Mouse (Mus musculus) olfactory bulb, adult 2 months (tissue): ENCODE measurements around the gene H2-Oa. TPM values are rescaled to one million over a fixed set of nuclear protein-coding genes. Genes with fewer than 3 reads are reported as not detected.

Experiments
- H3K27ac ChIP-seq: fragments of 200-500 bp; 2 replicates; pipeline ENCODE4 v1.5.1; 2012; ENCODE audit warnings: low read depth, low read length; ENCODE audit not compliant: insufficient read depth
- H3K4me1 ChIP-seq: fragments of 200-500 bp; 2 replicates; pipeline ENCODE4 v1.6.1; 2012; ENCODE audit warnings: low read length; ENCODE audit not compliant: control insufficient read depth, insufficient read depth
- H3K4me3 ChIP-seq: fragments of 200-500 bp; 2 replicates; pipeline ENCODE4 v1.5.1; 2012; ENCODE audit warnings: mild to moderate bottlenecking, low read depth, low read length, moderate library complexity; ENCODE audit not compliant: insufficient read depth
- CTCF ChIP-seq: fragments of 200-500 bp; IDR thresholded peaks from 2 replicates; pipeline ENCODE4 v1.5.1; 2012; ENCODE audit warnings: low read depth, mild to moderate bottlenecking, low read length, moderate library complexity; ENCODE audit not compliant: insufficient read depth
- POLR2A ChIP-seq: fragments of 200-500 bp; IDR thresholded peaks from 2 replicates; pipeline ENCODE4 v1.6.1; 2012; ENCODE audit warnings: mild to moderate bottlenecking, low read depth, low read length, moderate library complexity; ENCODE audit not compliant: insufficient read depth
- WGBS: fragments of 180-500 bp; shearing (Covaris S2); methylation state at CpG from one replicate; pipeline ENCODE4 v1.1.7; 2018; 5-methylcytosine and 5-hydroxymethylcytosine counted together
- polyA plus RNA-seq: library from polyadenylated mRNA; stranded (reverse); fragments of >200 nt; gene quantifications from 2 replicates; pipeline ENCODE4 v1.2.4, GENCODE M21; 2012; ENCODE audit warnings: low replicate concordance; ENCODE audit not compliant: missing spikeins, insufficient read depth, insufficient read length

Gene H2-Oa
- polyA plus RNA-seq, 1 experiment: not detected

GRCm38 (mm10) chr17:34118873-34119248 is 26.7 kb downstream of the H2-Oa start:
- TF ChIP-seq POLR2A (no peak), CTCF (no peak)
- Histone ChIP-seq H3K4me3 (peak overlapping the region; percentile 65), H3K27ac (peak overlapping the region; percentile 43), H3K4me1 (peaks cover 11% of the 10 kb centered on the region)
- under 1% methylated on average over 38 of the region's 38 CpGs for WGBS

GRCm38 (mm10) chr17:34119249-34120179 is 27.4 kb downstream of the H2-Oa start, which contains the start of gene H2-DMa:
Gene H2-DMa (plus strand): TSS chr17:34119541.
- WGBS: under 1% methylated on average over 96 of the region's 96 CpGs
- peak within 1 kb of the TSS; percentile 74 for H3K4me3 ChIP-seq
- H3K4me1 ChIP-seq: peaks cover 11% of the 10 kb centered on the region
- peak within 1 kb of the TSS; percentile 100 for H3K27ac ChIP-seq
- TF ChIP-seq POLR2A: peak; percentile 99
- no peak for TF ChIP-seq CTCF

GRCm38 (mm10) chr17:34120180-34120723 is 28.1 kb downstream of the H2-Oa start:
- H3K27ac ChIP-seq: peak overlapping the region; percentile 100
- peaks cover 6% of the 10 kb centered on the region for H3K4me1 ChIP-seq
- H3K4me3 ChIP-seq: peak overlapping the region; percentile 74
- TF ChIP-seq POLR2A: peak; percentile 53; the same call in 1 of the 2 replicates
- no peak for TF ChIP-seq CTCF
- under 1% methylated on average over 40 of the region's 42 CpGs for WGBS

- Histone ChIP-seq H3K4me1 (peaks cover 6% of the 10 kb centered on the region), H3K27ac (peak overlapping the region; percentile 100), H3K4me3 (peak overlapping the region; percentile 74)
- WGBS: under 1% methylated on average over 31 of the region's 31 CpGs
- TF ChIP-seq CTCF (no peak), POLR2A (no peak)
Observed at GRCm38 (mm10) chr17:34120814-34121171, 28.7 kb downstream of the H2-Oa start.

GRCm38 (mm10) chr17:34121172-34121878 is 29.2 kb downstream of the H2-Oa start:
- WGBS: 0% methylated on average over 35 of the region's 35 CpGs
- Histone ChIP-seq H3K4me1 (peaks cover 6% of the 10 kb centered on the region), H3K27ac (peak overlapping the region; percentile 99), H3K4me3 (peak overlapping the region; percentile 74)
- TF ChIP-seq POLR2A (no peak; the same call in 1 of the 2 replicates), CTCF (no peak)

GRCm38 (mm10) chr17:34121879-34122187 is 29.7 kb downstream of the H2-Oa start:
- TF ChIP-seq POLR2A: no peak
- TF ChIP-seq CTCF: no peak
- Histone ChIP-seq H3K4me1 (peaks cover 4% of the 10 kb centered on the region), H3K4me3 (peak overlapping the region; percentile 74), H3K27ac (peak overlapping the region; percentile 97)
- under 1% methylated on average over 9 of the region's 10 CpGs for WGBS

- H3K4me3 ChIP-seq: peak within 1 kb of the TSS; percentile 74
- peak within 1 kb of the TSS; percentile 99 for H3K27ac ChIP-seq
- H3K4me1 ChIP-seq: peaks cover 5% of the 10 kb centered on the region
- WGBS: under 1% methylated on average over 75 of the region's 75 CpGs
- TF ChIP-seq POLR2A (peak; percentile 53), CTCF (peak; percentile 37; the same call in 1 of the 2 replicates)
Observed at GRCm38 (mm10) chr17:34122188-34122984, 30.2 kb downstream of the H2-Oa start, which contains the start of gene Brd2. Gene Brd2 (minus strand): TSS chr17:34122634.

- no peak overlapping the region for H3K4me3 ChIP-seq
- H3K4me1 ChIP-seq: peaks cover 10% of the 10 kb centered on the region
- WGBS: under 1% methylated on average over 7 of the region's 7 CpGs
- H3K27ac ChIP-seq: no peak overlapping the region
- TF ChIP-seq POLR2A (no peak), CTCF (no peak)
Observed at GRCm38 (mm10) chr17:34123111-34123510, 31.0 kb downstream of the H2-Oa start.
